In the genomic region with DNA sequence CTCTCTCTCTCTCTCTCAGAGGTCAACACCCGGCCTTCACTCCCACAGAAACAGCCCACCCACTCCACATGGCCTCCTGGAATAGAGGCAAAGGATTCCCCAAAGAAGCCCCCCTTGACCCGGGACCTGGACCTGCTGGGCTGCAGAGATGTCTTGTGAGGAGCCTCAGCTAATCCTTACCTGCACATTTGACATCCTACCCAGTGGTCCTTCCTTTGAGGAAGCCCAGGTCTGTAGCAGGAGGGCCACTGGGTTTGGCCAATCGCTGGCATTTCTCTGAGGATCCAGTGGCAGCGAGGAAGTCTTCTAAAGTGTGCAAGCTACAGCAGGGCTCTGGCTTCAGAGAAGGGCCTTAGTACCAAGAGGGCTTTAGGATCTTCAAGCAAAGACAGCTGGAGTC, we compare ENCODE assay signal across 18 mouse cellular contexts. TPM values are rescaled to one million over a fixed set of nuclear protein-coding genes. Genes with fewer than 3 reads are reported as not detected.
"Had no signal": no experiment of that assay in that cellular context is flagged by ENCODE, and none has a peak within 500 bp of the region (broad histone marks: within the 10 kb centered on the region; RNA-seq: fewer than 3 reads in every experiment).

No protein-coding gene starts in this region.

- H3K4me3 ChIP-seq: megakaryocyte, embryonic 14.5 days; midbrain, embryonic 12.5 days; neural tube, embryonic 13.5 days; neural tube, embryonic 15.5 days had no signal

- H3K9ac ChIP-seq: lung, embryonic 14.5 days; midbrain, embryonic 12.5 days; neural tube, embryonic 13.5 days; neural tube, embryonic 15.5 days had no signal

- H3K9me3 ChIP-seq: midbrain, embryonic 12.5 days; neural tube, embryonic 13.5 days; neural tube, embryonic 15.5 days had no signal

- H3K4me2 ChIP-seq: lung, embryonic 14.5 days; midbrain, embryonic 12.5 days; neural tube, embryonic 13.5 days; neural tube, embryonic 15.5 days had no signal

- H3K27me3 ChIP-seq: midbrain, embryonic 12.5 days; neural tube, embryonic 13.5 days; neural tube, embryonic 15.5 days had no signal

- H3K36me3 ChIP-seq: midbrain, embryonic 12.5 days; neural tube, embryonic 13.5 days; neural tube, embryonic 15.5 days had no signal

- DNase-seq: midbrain, embryonic 14.5 days; retina, postnatal 1 day; right cerebral cortex, adult 18-20 months; right cerebral cortex, postnatal 25 days; right cerebral cortex, postnatal 4 days; spleen, adult 18-20 months; thymus, adult 18-20 months; thymus, postnatal 14 days; thymus, postnatal 36 days had no signal

- ATAC-seq: midbrain, embryonic 16.5 days had no signal

- H3K27ac ChIP-seq: macrophage; midbrain, embryonic 12.5 days; neural tube, embryonic 13.5 days; neural tube, embryonic 15.5 days had no signal

RNA-seq across cellular contexts. Expression of a gene that starts 48.0 kb away (rescaled TPM):
- total RNA-seq: monocyte, adult 5-6 weeks had no signal
- polyA plus RNA-seq: lung, embryonic 14.5 days; lung, embryonic 16.5 days; macrophage; midbrain, embryonic 12.5 days; midbrain, embryonic 14.5 days; midbrain, embryonic 16.5 days; neural tube, embryonic 13.5 days; neural tube, embryonic 15.5 days had no signal
